Mouse (Mus musculus): ENCODE data around the gene Zfp870.

Gene Zfp870

DNA sequence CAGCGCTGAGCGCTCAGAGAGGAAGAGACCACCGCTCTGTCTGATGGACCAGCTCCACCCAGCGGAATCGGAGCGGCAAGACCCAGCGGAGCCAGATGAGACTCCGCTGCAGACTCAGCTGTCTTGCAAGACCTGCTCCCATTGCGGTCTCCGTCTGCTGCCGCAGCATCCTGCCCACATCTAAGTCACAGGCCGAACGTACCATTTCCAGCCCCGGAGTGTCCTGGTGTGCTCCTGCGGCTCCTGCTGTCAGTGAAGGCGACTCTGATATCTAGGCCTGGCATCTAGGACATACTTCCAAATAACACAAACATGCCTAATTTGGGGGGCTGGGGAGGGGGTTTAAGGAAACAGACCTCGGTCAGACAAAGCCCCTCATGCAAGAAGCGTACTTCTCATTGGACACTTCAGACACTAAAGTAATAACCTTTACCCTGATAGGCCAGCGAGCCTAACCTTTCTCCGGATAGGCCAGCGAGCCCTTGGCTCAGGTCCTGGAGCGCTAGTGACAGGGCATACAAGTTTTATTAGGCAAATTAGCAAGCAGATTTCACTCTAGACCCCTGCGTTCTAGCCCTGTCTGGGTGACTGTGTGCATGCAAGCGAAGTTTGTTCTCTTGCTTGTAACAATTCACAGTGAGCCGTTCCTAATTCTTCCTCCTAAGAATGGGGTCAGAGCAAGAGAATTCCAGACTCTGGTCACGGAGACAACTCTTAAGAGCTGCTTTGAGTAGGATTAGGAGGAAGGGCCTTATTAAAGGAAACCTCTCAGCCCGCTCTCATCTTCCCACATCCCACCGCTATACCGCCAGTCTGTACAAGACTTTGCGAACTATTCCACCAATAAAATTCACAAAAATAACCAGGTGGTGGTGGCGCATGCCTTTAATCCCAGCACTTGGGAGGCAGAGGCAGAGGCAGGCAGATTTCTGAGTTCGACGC, at the start of gene Zfp870:
Gene Zfp870 (minus strand): TSS at position 404 of the 942 bp plus-strand sequence.
- peak; percentile 85 for DNase-seq

DNA sequence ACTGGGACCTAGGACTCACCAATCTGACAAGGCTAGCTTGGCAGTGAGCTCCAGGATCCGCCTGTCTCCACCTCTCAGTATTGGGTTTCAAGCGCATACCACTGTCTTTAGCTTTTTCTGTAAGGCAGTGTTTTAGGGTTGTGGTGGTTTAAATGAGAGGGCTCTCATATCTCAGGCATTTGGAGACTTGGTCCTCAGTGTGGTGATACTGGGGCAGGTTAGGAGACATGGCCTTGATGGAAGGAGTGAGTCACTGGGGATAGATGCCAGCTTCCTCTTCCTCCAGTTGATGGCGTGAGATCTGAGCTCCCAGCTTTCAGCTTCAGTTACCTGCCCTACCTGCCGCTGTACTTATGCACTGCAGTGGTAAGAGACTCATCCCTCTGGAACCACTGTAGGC, 48.4 kb upstream of the Zfp870 start:
- no peak for DNase-seq

DNA sequence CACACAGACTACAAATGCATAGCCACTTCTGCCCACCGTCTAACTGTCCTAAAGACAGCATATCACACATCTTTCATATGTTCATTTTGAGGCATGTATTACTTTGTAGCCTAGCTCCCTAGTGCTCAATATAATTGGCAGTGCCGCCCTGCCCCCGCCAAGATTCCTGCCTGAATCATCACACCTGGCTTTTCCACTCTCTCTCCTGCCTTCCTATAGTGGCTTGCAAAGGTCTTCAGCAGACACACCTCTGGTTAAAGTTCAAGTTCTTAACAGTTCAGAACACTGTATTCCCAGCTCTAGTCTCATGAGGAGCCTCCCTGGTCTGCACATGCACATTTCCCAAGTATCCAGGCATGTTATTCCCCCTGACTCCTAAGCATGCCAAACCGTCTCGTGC, 36.4 kb upstream of the Zfp870 start:
- no peak for DNase-seq

DNA sequence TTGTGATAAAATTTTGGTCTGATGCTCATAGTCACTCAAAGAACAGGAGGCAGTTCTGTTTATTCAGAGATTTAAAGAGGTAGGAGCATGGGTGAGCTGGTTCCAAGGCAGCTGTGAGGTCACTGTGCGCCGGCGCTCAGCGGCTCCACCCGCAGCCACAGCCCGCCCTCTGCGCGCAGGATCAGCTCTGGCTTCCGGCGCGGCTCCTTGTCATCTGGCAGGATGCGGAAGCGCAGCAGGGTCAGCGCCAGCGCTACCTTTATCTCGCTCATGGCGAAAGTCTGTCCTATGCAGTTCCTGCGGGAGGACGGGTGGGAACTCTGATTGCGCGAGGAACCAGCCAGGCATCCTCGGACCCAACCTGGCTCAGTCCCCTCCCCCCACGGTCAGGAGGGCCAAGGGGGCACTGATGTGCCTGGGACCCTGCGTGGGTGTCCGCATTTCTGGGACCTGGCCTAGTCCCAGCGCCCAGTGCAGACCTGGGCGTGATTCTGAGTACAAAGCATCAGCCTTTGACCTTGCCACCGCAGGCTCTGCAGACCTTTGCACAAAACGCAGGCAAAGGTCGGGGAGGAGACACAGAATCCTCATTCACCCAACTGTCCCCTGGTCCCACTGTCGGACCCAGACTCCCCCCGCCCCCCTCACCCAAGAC, 33.3 kb upstream of the Zfp870 start:
- DNase-seq: peak; percentile 72

DNA sequence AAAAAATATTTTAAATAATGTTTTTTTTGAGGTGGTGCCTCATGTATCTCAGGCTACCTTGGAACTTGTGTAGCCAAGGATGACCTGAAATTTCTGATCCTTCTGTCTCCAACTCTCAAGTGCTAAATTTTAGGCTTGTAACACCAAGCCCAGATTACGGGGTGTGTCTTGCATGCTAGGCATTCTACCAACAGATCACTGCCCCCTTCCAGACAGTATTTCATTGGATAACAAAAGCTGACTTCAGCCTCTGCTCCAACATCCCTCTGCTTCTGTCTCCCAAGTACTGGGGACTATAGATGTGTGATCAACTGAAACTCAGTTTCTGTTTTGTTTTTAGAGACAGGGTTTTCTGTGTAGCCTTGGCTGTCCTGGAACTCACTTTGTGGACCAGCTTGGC, 32.2 kb upstream of the Zfp870 start:
- no peak for DNase-seq

DNA sequence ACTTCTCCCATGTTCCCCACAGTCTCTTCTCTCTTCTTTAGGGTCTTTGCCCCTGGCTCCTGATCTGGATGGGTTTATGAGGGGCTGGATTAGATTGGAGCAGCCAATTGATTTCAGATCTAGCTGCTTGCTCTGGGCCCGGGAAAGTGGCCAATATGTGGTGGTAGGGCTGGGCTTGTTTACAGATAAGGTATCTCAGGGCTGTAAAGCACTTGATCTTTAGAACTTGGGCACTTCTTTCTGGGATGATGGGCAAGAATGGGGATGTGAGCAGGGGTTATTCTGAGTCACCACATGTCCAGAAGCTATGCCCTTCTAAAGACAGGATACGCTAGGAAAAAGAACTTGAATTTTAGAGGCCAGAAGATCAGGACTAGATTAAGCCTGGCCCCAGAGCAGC, 27.7 kb upstream of the Zfp870 start:
- no peak for DNase-seq

DNA sequence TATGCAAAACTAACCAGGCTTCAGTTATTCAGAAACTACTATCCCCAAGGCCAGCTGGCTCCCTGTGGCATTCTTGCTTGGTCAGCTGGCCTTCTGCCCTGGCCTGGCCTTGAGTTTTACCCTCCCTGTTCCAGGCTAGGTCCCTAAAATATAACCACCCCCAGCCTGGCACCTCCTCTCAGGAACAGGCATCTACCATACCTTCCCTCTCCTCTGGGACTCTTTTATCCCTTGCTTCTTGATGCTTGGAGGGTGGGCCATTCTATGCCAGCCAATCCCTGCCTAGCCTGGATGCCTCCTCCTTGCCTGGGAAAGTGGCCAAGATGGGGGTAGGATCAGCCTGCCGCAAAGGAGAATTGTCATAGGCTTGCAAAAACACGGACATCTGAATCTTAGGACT, 25.7 kb upstream of the Zfp870 start, which contains the start of gene Cyp4f14:
Gene Cyp4f14 (minus strand): TSS at position 212 of the 400 bp plus-strand sequence.
- DNase-seq: no peak

DNA sequence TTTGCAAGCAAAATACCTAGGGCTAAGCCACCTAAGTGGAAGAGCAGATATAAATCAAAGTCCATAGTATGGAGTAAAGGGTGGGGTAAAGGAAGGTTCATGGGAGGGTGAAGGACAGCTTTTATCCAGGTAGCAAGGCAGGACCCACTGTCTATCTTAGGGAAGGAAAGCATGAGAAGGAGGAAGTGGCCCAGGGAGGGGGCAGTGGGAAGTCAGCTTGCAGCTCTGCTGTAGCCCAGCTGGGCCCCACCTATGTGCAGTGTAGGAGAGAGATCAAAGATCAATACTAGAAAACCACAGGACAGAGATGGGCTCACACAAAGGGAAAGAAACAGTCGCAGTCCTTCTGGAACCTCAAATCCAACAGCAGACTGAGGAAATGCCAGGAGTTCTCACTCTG, 24.6 kb upstream of the Zfp870 start:
- DNase-seq: no peak

DNA sequence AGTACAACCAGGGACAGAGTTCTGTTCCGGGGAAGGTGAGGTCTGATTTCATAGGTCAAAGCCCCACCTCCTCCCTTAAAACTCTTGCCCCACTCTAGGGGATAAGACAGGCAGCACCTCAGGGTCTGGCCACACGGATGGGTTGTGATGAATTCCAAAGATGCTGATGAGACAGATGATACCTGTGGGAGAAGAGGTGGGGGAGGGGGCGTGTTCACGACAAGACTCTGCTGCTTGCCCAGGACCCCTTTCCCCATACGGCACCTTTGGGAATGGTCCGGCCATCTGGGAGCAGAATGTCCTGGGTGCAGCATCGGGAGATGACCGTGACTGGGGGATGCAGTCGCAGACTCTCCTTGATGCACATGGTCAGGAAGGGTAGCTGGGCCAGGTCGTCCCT, 14.7 kb upstream of the Zfp870 start:
- DNase-seq: no peak

DNA sequence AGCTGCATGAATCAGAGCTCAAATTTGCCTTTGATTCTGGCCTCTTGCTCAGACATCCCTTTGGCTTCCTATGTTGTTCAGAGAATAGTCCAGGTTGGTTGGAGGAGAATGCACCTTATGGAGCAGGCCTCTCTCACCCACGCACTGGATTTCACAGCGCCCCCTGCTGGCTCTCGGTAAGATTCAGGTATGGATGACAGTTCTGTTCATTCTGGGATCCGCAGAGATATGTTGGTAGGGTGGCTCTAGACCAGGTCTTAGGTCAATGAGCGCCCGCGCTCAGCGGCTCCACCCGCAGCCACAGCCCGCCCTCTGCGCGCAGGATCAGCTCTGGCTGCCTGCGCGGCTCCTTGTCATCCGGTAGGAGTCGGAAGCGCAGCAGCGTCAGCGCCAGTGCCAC, 13.8 kb upstream of the Zfp870 start:
- peak; percentile 62 for DNase-seq

DNA sequence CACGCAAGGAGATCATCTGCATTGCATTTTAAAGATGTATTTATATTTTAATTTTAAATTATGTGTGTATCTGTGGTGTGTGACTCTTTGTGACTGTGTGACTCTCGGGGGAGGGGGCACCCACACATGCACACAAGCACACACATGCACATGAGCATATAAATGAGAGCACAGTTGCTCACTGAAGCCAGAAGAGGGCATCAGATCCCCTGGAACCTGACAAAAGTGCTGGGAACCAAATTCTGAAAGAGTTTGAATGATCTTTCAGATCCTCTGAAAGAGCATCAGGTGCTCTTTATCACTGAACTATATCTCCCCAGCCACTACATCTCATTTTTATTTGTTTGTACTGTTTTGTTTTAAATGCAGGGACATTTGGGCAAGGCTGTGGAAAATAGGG, 13.0 kb upstream of the Zfp870 start:
- no peak for DNase-seq

DNA sequence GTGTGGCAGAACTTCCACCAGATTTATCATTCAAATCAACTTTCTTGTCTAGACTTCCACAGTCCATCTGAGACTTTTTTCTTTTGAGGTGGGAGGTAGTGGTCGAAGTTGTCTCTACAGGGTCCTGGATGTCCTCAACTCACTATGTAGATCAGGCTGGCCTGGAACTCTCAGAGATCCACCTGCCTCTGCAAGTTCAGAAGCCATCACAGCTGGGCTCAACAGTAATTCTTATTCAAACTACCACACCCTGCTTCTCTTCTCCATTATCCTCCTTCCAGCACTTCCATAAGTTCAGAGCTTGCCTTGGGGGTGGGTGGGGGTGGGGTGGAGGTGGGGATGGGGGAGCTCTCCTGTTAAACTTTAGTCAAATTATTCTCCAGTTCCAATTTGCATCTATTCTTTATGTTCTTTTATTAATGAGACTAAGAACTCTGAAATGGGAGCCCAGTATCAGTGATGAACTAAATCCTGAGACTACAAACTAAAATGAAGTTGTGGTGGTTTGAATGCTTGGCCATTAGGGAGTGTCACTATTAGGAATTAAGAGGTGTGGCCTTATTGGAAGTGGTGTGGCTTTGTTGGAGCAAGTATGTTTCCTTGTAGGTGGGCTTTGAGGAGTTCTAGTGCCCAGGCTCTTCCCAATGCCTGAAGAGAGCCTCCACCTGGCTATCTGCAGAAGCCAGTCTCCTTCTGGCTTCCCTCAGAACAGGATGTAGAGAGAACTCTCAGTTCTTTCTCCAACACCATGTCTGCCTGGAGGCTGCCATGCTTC, 10.5 kb upstream of the Zfp870 start:
- no peak for DNase-seq

DNA sequence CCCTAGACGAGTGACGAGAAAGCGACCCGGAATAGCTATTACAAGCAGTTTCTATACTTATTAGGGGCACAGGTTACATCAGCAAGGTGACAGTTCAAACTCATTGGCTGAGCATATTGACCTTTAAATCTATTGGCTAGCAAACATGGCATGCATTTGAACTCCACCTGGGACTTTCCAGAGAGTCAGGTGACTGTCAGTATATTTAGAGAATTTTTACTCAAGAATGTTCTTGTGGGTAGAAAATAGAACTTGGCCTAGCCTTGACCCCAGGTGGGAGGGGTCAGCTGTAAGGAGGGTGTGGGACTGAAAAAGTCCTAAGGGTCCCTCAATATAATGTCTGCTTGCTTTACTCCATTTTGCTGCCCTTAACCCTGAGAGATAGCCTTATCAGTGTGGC, 4.0 kb upstream of the Zfp870 start:
- DNase-seq: no peak

DNA sequence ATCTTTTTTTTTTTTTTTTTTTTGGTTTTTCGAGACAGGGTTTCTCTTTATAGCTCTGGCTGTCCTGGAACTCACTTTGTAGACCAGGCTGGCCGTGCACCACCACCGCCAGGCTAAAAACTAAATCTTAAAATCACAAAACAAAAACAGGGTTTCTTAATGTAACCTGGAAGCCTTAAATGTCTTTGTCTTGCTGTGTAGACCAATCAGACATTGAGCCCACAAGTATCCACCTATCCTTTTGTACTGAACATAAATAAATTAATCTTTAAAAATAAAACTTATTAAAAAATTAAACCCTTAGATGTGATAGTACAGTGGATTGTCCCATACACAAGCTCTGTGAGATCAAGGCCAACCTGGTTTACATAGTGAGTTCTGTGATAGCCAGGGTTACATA, 2.5 kb upstream of the Zfp870 start:
- DNase-seq: no peak

DNA sequence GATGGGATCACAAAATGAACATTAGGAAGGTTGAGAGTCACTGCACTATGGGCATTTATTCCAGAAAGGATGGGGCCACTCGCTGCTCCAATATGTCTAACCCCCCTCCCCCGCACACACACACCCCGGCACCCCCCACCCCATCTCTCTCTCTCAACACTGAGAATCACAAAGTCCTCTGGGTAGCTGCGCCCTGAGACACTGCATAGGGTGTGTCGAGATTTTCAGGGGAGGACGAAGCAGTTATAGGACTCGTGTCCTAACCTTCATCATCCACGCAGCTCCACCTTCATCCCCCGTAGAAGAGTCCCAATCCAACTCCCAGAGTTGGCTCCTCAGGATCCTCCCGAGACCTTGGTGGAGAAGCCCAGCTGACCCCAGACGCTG, 597 bp downstream of the Zfp870 start:
- no peak for DNase-seq

DNA sequence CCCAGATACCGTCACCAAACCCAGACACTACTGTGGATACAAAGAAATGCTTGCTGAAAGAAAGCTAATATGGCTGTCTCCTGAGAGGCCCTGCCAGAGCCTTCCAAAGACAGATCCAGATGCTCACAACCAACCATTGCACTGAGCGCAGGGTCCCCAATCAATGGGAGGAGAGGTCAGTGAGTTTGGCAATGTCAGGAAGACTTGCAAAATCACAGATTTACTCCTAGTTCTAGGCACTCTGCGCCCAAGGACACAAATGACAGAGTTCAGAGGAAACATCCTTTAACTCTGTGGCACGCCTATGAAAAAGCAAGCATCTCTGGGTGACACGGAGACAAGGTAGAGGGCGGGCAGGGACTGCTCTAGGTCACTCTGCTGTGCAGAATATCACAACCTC, 1.8 kb downstream of the Zfp870 start:
- no peak for DNase-seq

DNA sequence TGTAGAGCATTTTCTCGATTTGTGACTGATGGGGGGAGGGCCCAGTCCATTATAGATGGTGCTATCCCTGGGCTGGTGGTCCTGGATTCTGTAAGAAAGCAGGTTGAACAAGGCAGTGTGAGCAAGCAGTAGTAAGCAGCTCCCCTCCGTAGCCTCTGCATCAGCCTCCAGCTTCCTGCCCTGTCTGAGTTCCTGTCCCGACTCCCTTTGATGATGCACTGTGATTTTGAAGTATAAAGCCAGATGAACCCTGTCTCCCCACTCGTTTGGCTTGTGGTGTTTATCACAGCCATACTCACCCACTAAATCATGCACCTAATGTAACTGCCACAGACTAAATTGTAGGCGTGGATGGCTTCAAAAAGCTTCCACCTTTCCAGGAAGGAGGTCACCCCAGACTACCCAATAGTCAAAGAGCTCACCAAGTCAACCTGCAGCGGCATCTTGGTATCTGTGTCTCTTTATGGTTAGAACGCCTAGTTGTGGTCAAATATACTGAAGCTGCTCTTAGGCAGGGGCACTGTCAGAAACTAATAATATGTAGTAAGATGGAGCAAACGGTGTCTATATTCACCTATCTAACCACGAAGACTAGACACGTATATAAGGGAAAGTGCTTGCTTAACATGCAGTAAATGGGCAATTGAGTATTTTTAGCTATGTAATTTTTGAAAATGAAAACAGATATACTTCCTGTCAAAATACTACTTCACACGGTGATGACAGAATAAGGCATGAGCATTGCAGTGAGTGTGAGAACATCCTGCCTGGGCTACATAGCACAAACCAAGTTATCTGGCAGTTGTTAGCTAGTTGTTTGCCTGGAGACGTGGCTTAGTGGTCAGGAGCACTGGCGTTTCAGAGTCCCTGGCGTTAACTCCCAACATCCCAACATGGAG, 10.9 kb downstream of the Zfp870 start:
- no peak for DNase-seq

DNA sequence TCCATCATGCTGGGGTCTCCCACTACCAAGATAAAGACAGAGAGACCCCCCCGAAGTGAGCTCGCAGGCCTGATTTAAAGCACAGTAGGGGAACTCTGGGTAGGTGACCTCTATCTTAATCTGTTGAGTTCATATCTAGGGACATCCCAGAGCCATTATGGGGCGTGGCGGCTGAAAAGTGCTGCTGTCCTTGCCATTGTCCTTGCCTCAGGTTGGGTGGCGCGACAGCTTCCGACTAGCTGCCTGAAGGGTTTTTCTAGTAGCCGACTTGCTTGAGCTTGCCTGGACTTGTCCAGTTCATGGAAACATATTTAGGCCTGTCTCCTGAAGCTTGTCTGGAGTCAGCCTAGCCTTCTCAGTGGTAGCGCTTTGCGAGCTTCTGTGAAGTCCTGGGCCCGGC, 12.7 kb downstream of the Zfp870 start:
- DNase-seq: no peak

DNA sequence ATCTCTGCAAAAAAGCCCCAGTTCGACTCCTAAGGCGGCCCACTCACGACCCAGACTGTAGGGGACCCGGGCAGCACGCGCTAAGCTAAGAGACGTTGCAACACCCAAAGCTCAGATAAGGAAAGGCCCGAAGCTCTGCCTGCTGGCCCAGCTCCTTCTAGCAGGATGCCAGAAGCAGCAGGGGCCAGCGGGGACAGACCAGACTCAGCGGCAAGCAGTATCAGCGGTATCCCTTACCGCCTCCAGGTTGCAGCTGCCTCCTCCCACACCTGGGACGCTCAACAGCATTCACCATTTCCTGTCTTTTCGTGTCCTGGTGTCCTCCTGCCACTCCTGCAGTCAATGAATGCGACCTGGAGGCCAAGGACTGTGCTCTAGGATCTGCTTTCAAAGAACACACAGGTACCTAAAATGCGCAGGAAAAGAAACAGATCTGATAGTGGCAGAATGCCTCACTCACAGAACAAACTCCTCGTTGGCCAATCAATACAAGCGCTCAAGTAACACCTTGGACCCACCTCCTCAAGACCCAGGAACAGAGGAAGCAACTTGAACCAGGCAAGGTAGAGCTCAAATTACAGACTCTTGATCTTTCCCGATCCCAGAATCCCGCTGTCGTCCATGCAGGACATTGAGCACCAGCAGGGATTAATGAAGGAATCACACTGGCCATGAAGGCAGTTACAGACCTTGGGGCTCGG, 13.8 kb downstream of the Zfp870 start:
- DNase-seq: no peak

DNA sequence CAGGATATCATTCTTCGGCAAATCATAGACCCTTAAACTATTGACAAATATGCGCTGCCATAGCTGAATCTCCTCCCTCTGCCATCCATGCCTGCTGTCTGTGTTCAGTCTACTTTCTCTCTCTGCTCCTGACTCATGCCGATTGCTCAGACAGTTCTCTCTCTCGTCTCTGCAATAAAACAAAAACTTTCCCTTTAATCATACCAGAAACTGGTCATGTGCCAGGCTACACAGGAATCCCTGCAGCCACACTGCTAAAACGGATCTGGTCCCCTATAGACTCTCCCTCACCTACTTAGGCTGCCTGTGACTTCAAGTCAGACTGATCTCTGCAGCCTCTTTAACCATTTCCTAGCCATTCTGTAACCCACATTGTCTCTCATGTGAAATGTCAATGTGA, 18.7 kb downstream of the Zfp870 start:
- no peak for DNase-seq

DNA sequence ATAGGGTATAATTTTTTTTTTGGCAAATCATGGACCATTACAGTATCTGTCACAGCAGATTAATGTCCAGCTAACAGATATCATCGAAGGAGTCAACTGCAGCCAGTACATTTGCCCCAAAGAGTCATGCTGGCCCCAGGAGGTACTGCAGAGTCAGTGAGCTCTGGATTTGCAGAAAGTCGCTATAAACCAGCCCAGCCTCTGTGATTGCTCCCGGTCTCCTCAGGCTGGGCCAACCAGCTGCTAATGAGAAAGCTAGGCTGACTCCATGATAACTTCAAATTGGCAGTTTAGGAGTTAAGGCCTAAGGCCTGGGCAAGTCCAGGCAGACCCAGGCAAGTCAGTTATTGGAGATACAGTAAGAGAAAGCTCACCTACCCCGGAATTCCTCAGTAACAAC, 19.4 kb downstream of the Zfp870 start:
- DNase-seq: no peak

DNA sequence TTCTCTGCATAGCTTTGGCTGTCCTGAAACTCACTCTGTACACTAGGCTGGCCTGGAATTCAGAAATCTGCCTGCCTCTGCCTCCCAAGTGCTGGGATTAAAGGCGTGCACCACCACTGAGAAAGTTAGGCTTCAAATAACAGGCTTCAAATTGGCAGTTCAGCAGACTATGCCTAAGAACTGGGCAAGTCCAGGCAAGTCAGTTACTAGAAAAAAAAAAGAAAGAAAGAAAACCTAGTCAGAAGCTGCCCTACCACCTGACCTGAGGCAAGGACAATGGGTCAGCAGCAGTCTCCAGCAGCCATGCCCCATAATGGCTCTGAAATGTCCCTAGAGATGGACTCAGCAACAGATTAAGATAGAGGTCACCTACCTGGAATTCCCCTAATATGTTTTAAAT, 20.0 kb downstream of the Zfp870 start:
- DNase-seq: no peak
